Mouse (Mus musculus): Measurements from ENCODE around the gene Ahrr.
A peak's percentile ranks its signal among the peaks of the same experiment; 100 is the strongest.

Gene Ahrr

DNA sequence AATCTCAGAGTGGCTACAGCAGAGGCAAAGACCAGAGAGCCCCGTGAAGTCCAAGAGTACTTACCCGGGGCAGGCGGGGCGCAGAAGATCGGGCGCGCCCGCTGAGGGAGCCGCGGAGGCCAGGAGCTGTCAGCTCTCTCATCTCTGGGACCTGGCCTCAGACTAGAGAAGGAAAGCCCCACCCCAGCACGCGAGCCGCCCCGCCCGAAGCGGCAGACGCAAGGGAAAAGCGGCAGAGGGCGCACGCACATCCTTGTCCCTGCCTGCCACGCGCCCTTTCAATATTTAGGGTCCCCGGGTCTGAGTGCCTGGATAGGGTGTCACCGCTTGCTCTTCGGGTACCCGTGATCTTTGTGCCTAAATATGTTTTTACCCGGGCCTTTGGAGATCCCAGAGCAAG lies at the start of gene Ahrr:
TSS of gene Ahrr (minus strand) at position 165 of the 400 bp plus-strand sequence.
- peak; percentile 57 for DNase-seq (ENCODE audit: inconsistent ontology term)

DNA sequence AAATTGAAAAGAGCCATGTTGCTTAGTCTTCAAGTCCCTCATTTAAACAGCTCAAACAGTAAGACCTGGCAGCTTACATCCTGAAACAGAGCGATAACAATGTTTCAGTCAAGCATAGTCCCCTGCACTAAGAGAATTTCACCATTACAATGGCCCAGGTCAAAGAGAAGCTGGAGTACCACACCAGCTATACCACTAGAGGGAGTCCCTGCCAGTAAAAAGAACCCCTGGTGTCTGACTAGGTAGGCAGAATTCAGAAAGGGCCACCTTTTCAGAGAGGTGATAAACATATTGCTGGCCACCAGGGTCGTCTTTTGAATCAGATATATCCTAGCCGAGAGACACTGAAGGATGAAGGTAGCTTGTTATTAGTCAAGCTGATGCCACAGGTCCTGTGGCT lies 48.9 kb upstream of the Ahrr start:
- peak; percentile 22 for DNase-seq (ENCODE audit: inconsistent ontology term)

DNA sequence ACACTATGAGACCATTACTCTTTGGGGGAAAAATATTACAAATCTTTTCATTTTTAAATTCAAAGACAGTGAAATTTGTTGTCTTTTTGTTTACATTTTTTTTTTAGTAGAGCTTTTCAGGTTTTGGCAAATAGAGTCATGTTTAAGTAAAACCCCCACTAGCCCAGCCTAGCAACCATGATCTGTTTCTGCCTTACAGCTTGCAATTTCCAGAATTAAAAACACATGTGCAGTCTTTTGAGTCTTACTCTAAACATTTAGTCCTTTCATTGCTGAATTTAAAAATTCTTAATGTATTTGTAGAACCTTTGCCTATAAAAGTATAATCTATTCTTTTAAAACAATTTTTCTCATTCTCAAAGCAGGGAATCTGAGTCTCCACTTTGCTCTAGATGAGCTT lies 37.2 kb upstream of the Ahrr start:
- DNase-seq (ENCODE audit: inconsistent ontology term) = no peak

DNA sequence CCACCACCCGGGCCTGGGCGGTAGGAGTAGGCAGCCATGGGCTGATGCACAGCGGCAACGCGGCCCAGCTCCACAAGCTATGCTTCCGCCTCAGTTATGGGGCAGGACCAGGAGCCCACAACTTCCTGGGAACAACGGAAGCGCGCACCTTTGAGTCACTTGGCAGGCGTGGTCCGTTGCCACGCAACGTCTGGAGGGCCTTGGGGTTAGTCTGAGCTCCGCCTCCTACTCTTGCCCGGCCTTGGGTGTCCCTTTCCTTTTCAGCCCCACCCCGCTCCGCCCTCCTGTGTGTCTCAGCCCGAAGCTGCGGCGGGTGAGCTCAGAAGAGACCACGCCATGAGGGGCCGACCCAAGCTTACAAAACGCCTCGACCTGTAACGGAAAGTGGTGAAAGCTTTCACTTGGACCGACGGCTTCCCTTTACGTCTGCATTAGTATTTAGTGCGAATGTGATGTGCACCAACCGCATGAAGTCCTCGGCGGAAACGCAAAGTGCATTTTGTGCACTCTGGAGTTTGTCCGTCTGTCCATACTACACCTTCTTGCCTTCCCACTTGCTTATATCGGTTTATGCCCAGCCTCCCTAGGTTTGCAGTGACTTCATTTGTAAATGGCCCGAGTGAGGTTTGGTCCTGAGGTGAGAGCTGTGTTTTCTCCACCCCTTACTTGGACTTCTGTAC lies 25.2 kb upstream of the Ahrr start, which contains the start of gene Pdcd6:
TSS of gene Pdcd6 (minus strand) at position 411 of the 680 bp plus-strand sequence.
- DNase-seq (ENCODE audit: inconsistent ontology term) = peak; percentile 97

DNA sequence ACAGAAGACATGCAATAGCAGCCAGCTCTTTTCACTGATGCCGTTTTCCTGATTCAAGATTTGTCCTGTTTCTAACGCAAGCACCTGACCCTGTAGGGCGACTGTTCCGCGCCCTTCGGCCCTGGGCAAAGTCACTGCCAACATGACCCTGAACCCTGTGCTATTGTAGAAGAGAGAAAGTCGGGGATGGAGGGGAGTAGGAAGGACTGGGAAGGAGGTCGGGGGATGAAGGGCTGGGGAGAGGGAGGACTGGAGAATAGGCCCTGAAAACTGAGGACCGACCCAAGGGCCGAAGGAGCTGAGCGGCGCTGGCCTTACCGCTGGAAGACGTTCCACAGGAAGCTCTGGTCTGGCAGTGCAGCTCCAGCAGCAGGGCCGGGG lies 24.6 kb upstream of the Ahrr start:
- no peak for DNase-seq (ENCODE audit: inconsistent ontology term)

DNA sequence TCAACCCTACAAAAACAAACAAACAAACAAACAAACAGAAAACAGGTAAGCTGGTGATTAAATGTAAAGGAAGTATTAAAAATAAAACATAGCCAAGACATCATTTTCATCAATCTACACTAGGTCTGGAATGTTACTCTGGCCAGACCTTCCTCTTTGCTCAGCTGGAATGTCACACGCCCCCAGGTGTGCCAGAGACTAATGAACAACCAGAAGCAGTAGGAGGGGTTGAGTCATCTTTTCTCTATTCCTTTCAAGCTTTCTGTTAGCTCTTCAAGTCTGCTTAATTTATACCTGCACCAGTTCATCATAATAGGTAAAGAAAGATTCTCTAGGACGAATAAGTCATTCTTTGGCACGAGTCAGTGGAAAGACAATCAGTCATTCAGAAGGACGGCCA lies 24.3 kb upstream of the Ahrr start:
- peak; percentile 38 for DNase-seq (ENCODE audit: inconsistent ontology term)

DNA sequence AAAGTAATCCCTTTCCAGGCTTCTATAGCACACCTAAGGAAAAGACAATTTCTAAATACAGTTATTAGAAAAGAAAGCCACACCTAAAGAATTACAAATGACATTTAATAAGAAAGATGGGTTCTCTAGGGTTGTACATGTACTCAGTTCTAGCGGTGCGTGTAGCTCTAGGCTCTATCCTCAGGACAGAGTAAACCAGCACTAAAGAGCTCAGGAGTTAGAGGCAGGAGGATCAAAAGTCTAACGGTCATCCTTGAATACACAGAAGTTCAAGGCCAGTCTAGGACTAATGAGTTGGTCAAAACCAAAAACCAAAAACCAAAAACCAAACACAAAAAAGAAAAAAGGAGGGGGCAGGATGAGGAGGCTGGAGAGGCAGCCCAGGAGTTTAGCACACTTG lies 22.5 kb upstream of the Ahrr start:
- DNase-seq (ENCODE audit: inconsistent ontology term) = no peak

DNA sequence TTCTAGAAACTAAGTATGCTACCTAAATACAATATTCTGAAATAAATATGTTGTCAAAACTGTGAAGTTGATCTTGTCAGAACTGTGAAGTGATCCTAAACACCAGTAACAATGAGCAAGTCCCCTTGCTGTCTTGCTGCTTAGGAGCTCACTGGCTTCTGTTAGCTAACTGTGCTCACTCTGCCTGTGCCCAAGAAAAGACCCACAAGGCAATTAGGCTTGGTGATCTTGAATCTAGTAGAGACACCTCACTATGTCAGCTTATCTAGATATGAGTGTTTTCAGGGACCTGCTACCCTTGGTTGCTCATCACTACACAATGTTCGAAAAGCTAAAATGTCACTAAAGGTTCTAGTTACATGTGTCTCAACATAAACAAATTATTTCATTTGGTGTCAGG lies 13.6 kb upstream of the Ahrr start:
- no peak for DNase-seq (ENCODE audit: inconsistent ontology term)

DNA sequence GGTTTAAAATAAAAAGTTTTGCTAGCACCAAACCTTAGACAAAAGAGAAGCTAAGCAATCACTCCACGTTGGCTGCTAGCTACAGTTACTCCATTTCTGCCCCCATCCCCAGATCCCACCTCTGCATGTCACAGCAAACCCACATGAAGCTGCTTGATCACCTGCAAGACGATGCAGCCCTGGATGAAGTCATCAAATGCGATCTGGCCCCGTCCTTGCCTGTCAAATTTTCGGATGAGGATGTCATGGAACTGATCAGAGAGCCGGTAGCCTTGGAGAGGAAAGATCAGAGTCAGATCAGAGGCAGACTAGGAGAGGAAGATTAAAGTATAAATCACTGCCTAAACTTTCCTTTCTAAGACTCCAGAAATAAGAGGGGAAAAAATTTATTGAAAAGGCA lies 13.2 kb upstream of the Ahrr start:
- no peak for DNase-seq (ENCODE audit: inconsistent ontology term)

DNA sequence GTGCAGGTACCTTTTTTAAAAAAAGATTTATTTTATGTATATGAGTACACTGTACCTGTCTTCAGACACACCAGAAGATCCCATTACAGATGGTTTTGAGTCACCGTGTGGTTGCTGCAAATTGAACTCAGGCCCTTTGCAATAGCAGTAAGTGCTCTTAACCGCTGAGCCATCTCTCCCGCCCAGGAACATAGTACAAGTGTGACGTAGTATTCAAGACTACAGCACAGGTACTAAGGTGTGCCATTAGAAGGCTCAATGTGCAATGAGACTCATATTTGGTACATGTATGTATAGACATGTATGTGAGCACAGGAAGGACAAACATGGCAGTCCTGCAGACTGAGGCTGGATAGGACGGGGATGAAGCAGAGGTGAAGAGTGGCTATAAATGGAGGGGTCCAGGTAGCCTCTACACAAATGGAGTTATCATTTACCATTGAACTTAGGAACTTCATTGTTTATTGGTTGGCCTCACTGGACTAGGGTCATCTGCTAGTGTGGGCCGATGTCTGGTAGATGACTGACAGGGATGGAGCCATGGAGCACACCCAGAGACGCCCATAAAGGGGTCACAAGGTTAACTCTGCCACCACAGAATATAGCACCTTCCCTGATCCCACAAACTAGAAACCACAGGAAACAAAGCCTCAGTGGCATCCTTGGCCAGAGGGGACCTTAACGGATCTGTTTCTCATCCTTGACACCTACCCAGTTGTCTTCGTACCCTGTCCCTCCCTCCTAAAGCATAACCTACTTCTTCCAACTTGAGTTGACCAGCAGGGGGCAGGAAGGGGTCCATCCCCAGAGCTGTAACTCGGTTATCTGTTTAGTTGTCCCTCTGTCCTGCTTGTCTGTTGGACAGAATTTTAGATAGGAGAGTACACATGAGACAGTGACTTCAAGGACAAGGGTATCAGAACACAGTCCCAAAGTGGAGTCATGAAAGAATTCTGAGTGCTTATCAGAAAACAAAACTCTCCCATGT lies 10.2 kb upstream of the Ahrr start:
- DNase-seq (ENCODE audit: inconsistent ontology term) = no peak

DNA sequence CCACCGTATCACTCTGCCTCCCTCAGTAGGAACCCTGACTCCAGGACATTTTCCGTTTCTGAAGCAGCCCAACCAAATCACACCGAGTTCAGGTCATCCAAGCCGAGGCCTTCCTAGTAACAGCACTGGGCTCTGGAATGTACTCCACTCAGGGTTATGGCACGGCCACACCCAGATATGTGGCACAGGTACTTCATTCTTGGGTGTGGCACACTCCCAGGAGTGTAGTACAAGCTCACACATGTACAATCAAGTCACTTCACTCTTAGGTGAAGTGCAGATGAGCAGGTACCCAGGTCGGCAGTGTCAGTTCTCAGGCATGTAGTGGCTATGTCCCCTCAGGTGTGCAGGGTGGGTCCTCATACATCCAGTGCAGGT lies 9.5 kb upstream of the Ahrr start:
- DNase-seq (ENCODE audit: inconsistent ontology term) = no peak

DNA sequence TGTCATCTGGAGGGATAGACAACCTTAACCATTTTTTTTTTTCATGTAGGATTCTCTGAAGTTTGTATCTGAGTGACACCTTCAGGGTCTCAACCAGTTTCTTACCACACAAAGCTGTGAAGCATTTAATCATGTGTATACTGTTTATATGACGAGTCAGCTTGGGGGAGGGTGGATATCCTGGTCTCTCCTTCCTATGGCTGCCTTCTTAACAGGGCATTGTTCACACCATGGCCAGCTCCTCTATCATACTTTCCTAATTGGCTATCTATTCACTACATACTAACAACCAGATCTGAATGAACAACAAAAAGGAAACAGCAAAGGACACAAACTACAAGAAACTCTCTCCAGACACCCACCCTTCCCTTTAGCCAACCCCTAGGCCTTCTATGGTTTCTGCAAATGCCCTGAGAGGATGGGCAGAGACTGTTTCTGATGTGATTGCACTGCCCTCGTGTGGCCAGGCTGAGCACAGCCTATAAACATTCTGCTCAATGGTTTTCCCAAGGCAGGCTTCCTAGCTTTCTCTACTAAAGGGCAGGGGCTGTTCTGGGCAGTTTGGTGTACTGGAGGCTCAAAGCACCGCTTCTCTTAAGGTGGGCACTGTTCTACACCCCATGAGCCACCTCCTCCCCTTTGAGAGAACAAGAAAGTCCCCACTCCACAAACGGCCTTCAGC lies 8.9 kb upstream of the Ahrr start:
- DNase-seq (ENCODE audit: inconsistent ontology term) = peak; percentile 62

DNA sequence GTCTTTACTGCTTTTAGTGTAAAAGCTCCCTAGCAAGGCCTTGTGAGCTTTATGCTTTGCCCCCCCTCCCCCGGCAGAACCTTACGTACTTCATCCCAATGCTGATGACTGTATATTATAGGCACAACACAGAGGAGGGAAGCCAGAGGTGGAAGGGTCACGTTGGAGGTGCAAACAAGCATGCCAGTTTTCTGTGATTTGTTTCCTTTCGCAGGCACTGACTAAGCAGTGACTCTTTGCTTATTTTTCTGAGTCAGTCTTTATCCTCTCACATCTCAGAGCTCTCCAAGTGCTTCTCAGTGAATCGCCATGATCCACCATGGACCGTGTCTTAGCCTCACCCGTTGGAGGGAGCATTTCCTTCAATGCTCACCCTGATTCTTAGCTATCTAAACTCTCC lies 4.2 kb upstream of the Ahrr start:
- DNase-seq (ENCODE audit: inconsistent ontology term) = no peak

DNA sequence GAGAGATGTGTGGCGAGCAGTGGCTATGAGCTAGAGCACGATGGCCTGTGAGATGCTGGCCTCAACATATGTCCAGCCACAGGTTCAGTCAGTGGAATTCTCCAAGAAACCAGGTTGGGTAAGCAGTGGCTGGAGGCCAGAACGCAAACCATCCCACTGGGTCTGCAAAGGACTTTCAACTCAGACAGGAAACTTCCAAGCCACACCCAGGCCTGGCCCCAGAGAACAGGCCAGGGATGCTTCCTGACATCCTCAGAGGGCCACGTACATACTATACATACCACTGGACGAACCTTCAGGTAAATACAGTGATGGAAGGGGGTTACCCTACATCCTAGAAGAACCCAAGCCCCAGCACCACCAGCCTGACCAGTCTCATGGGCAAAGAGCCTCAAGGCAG lies 2.5 kb downstream of the Ahrr start:
- DNase-seq (ENCODE audit: inconsistent ontology term) = no peak

DNA sequence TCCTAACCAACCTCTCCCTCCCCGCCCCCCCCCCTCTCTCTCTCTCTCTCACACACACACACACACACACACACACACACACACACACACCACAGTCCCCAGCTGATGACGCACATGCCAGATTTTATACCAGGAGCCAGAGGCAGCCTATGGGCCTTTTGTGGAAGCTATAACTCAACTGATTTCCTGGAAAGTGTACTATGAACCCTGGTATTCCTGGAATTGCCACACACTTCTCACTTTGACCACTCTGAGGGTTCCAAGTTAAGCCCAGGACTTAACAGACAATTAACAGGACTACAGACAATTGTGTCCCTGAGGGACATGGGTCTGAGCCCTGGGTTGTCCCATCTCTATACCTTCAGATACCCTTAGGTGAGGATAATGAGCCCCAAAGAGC lies 9.8 kb downstream of the Ahrr start:
- DNase-seq (ENCODE audit: inconsistent ontology term) = no peak

DNA sequence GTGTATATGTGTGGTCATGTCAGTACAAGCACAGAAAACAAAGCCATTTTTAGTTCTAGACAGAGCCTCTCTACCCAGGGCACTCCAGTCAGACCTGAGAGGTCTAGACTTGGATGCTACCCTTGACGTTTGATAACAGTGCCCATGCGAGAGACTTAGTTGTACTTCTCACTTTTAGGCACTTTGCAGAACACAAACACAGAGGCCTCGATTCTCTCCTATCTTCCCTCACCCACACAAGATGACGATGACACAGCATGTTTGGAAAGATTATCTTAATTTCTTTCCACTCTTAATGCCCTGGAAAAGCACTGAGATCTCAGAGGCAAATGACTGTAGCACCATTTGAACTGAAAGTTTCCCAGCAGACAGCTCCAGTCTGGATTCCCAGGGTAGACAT lies 16.4 kb downstream of the Ahrr start:
- no peak for DNase-seq (ENCODE audit: inconsistent ontology term)

DNA sequence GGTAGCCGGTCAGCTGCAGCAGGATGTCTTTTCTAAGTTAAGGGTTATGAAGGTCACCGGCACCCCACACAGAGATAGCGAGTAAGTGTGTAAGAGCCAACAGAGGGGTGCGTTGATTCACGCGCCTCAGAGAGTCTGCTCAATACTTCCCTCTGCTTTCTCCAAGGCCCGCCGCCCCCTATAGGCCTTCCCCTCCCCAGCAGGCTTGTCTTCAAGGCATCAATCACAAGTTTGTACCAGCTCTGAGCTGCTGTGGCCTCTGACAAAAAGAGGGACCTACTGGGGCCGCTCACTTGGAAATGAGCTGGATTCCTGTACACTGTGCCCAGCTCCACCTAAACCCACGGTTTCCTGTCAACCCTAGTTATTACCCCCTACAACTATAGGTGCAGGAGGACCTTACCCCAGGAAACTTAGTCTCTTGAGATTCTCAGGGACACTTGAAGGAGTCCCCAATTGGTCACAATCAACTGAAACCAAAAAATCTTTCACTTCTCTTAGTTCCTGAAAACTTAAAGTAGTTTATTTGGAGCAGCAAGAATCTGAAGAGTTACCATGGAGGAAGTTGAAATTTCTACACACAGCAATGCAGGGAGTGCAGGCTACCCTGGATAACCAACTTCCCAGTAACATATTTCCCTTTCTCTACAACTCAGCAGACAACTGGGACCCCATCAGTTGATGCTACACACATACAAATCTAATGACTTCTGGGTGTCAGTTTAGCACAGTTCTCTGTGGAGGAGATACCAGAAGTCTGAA lies 31.7 kb downstream of the Ahrr start:
- peak; percentile 52 for DNase-seq (ENCODE audit: inconsistent ontology term)

DNA sequence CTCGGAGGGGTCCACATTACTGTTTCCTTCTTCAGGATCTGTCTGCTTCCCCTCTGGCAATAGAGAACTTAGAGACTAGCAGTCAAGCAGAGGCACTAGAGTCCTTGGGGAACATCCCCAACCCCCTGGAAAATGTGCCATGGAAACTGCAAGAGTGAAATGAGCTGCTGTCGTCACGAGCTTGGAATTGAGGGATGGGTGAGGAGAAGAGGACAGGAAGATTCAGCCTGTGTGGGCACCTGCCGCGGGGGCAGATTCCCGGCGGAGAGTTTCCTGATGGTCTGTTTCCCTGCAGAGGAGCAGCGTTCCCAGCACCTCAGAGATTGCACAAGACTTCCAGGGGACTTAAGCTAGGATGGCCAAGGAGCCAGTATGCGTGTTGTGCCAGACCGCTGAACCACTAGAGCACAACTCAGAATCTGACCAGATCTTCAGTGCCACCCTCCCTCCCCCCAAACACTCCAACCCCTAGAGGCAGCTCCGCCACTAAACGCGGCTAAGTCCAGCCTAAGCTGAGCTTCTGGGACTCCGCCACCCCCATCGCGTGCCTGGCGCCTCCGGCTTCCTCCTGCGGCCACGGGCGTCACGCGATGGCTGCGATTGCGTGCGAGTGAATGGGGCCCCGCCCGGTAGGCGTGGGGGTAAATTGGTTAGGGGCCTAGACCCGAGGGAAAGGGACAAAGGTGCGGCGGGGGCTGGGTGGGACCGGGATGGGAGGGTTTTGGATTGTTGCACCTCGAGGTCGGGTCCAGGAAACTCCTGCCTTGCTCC lies 32.5 kb downstream of the Ahrr start:
- DNase-seq (ENCODE audit: inconsistent ontology term) = peak; percentile 63

DNA sequence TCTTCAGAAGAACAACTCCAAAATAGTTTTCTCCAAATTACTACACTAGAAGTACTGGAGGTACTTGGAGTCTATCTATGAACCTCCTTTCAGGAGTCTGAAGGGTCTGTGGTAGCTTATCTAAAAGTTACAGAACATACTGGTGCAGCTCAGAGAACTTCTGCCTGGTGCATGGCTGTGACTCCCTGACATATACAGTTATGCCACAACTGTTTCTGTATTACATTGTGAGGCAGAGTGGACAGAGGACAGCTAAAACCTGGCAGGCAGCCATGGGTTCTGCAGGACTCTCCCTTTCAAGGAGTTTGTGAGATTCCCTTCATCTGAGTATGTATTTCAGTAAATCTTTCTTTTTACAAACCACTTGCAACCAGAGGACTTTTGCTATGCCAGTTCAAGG lies 45.6 kb downstream of the Ahrr start:
- DNase-seq (ENCODE audit: inconsistent ontology term) = no peak

DNA sequence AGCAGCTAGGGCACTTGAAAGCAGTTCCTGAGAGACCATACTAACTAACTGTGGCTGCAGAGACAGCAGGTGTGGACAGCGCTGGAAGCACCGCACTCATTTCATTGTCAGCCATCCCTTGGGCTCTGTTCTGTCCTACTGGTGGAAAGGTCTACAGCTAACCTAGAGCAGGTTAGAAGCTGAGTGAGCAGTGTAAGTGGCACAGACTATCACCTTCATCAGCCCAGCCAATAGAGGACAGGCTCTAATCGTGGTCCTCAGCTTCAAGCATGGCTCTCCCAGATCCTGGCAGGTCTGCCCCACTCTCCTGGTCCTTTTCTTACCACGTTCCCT lies 46.3 kb downstream of the Ahrr start:
- no peak for DNase-seq (ENCODE audit: inconsistent ontology term)

Data from Muller cell, postnatal 12 days (primary cell).